Mouse (Mus musculus) lung, embryonic 14.5 days (tissue): ENCODE measurements around the gene Defb42. TPM values are rescaled to one million over a fixed set of nuclear protein-coding genes. Genes with fewer than 3 reads are reported as not detected.

Experiments
- ATAC-seq: fragments of 200-750 bp; cut with Nextera tagmentation; 2 replicates; pipeline ENCODE4 v1.8.0; 2017; ENCODE audit warnings: mild to moderate bottlenecking, moderate TSS enrichment, moderate library complexity; ENCODE audit not compliant: insufficient read depth
- DNase-seq: peaks from one replicate; pipeline ENCODE4 v3.0.0-alpha.2; 2015
- H3K27ac ChIP-seq: fragments of 300-500 bp; sonication (generic); 2 replicates; pipeline ENCODE4 v1.5.1; 2014; ENCODE audit warnings: low read depth, mild to moderate bottlenecking, moderate library complexity
- H3K27me3 ChIP-seq: fragments of 300-500 bp; sonication (generic); 2 replicates; pipeline ENCODE4 v1.6.1; 2014; ENCODE audit warnings: low read length, control low read depth; ENCODE audit not compliant: insufficient read depth
- H3K36me3 ChIP-seq: fragments of 300-500 bp; sonication (generic); 2 replicates; pipeline ENCODE4 v1.6.1; 2014; ENCODE audit warnings: control low read depth; ENCODE audit not compliant: insufficient read depth
- H3K4me1 ChIP-seq: fragments of 300-500 bp; sonication (generic); 2 replicates; pipeline ENCODE4 v1.6.1; 2014; ENCODE audit warnings: antibody characterized with exemption, control low read depth; ENCODE audit not compliant: insufficient read depth
- H3K4me2 ChIP-seq: fragments of 300-500 bp; sonication (generic); 2 replicates; pipeline ENCODE4 v1.6.1; 2014; ENCODE audit warnings: mild to moderate bottlenecking
- H3K4me3 ChIP-seq: fragments of 300-500 bp; sonication (generic); 2 replicates; pipeline ENCODE4 v1.5.1; 2014; ENCODE audit warnings: low read depth, low read length
- H3K9ac ChIP-seq: fragments of 300-500 bp; sonication (generic); 2 replicates; pipeline ENCODE4 v1.6.1; 2014
- H3K9me3 ChIP-seq: fragments of 300-500 bp; sonication (generic); 2 replicates; pipeline ENCODE4 v1.6.1; 2016; ENCODE audit warnings: low read depth, low read length, control low read depth
- CTCF ChIP-seq: IDR thresholded peaks from 2 replicates; pipeline ENCODE4 v1.5.1; 2016; ENCODE audit warnings: antibody characterized with exemption, low read depth
- WGBS: fragments of 180-500 bp; shearing (Covaris S2); extraction: QIAGEN DNeasy Blood & Tissue Kit; methylation state at CpG from one replicate; pipeline ENCODE4 v1.1.7; 2014; 5-methylcytosine and 5-hydroxymethylcytosine counted together
- polyA plus RNA-seq: library from polyadenylated mRNA; unstranded; fragments of >200 nt; fragmentation: Nextera tagmentation; extraction: Ambion mirVana; gene quantifications from 2 replicates; pipeline ENCODE4 v1.2.1, GENCODE M21; 2014

Defb42 gene
- not detected in 2 replicates for polyA plus RNA-seq

DNA sequence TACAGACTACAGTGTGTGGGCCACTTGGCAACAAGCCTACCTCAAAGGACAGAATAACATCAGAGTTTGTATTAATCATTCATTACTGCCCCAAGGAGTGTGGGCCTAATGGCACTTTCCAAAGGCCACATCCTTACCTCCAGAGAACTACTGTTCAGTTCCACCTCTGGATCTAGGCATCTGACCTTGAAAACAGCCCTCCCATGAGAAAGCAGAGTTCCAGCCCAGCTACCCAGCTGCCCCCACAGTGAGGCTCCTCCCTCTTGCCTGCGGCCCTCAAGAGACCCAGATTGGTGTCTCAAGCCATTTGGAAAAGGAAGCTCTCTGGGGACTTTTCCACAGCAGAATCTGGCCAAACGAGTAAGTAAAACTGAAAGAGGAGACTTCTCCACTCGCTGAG, at the start of gene Defb42:
Defb42 (plus strand) TSS at position 301 of the 400 bp plus-strand sequence.
- DNase-seq: no peak
- H3K9me3 ChIP-seq: no peaks in the 10 kb centered on the region
- TF ChIP-seq CTCF: no peak
- no peaks in the 10 kb centered on the region for H3K36me3 ChIP-seq
- WGBS: 67% methylated on average over 3 of the region's 3 CpGs
- no peak within 1 kb of the TSS for H3K9ac ChIP-seq
- H3K4me2 ChIP-seq: no peak within 1 kb of the TSS
- H3K4me3 ChIP-seq: no peak within 1 kb of the TSS
- H3K27me3 ChIP-seq: no peaks in the 10 kb centered on the region
- no peak for ATAC-seq
- H3K27ac ChIP-seq: no peak within 1 kb of the TSS
- H3K4me1 ChIP-seq: no peaks in the 10 kb centered on the region

DNA sequence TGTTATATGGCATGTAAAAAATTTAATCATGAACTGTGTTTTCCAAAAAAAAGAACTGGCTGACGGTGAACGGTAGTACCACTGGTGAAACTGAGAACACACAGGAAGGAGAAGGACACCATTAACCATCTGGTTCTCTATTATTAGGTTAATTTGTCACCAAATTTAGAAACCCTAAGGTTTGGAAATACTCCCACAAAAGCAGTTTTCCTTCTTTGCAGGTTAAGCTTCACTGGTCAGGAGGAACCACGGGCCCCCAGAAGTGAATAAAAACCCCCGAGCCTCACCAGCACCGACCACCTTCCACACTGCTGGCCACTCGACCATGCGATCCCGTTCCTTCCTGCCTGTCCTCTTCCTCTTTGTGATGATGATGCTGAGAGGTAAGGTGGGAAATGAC, 49.0 kb upstream of the Defb42 start, which contains the start of gene Defb47:
Defb47 (plus strand) TSS at position 301 of the 400 bp plus-strand sequence.
- DNase-seq: no peak
- no peak within 1 kb of the TSS for H3K4me2 ChIP-seq
- H3K4me1 ChIP-seq: no peaks in the 10 kb centered on the region
- H3K9me3 ChIP-seq: no peaks in the 10 kb centered on the region
- 85% methylated on average over 8 of the region's 8 CpGs for WGBS
- no peaks in the 10 kb centered on the region for H3K36me3 ChIP-seq
- no peaks in the 10 kb centered on the region for H3K27me3 ChIP-seq
- no peak for TF ChIP-seq CTCF
- ATAC-seq: no peak
- no peak within 1 kb of the TSS for H3K4me3 ChIP-seq
- H3K27ac ChIP-seq: no peak within 1 kb of the TSS
- no peak within 1 kb of the TSS for H3K9ac ChIP-seq

DNA sequence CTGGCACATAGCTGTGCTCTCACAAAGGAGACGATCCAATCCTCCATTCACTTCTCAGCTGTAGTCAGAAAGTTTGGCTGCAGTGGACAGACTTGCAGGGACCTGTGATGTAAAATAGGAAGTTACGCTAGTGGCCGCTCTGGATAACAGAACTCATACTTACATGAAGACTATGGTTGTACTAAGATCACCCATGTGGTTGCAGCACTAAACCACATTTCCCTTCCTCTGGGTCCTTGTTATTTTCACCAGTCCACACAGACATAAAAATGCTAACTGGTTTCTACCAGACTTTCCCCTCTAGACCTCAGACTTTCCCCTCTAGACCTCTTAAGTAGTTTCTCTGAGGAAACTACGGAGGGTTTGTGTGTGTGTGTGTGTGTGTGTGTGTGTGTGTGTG, 47.8 kb upstream of the Defb42 start:
- no peaks in the 10 kb centered on the region for H3K27me3 ChIP-seq
- H3K4me3 ChIP-seq: no peak overlapping the region
- WGBS: 84% methylated on average over 4 of the region's 4 CpGs
- no peak overlapping the region for H3K9ac ChIP-seq
- no peak overlapping the region for H3K4me2 ChIP-seq
- TF ChIP-seq CTCF: no peak
- ATAC-seq (no peak), DNase-seq (no peak)
- H3K36me3 ChIP-seq: no peaks in the 10 kb centered on the region
- H3K4me1 ChIP-seq: no peaks in the 10 kb centered on the region
- H3K9me3 ChIP-seq: no peaks in the 10 kb centered on the region
- H3K27ac ChIP-seq: no peak overlapping the region

DNA sequence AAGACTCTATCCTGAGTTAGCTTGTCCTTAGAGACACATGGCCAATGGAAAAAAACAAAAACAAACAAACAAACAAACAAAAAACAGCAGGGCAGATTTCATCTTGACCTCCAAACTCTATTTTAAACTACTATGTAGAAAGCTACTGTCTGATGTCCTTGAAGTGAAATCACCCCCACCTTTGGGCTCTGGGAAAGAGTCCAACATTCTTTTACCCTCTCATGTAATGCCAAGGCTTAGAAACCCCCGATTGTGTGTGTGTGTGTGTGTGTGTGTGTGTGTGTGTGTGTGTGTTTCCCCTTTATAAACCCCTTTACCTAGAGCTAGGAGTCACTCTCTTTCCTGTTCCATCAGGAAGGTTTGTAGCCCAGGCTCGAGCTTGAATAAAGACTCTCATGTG, 44.2 kb upstream of the Defb42 start:
- Histone ChIP-seq H3K9ac (no peak overlapping the region), H3K4me1 (no peaks in the 10 kb centered on the region), H3K9me3 (no peaks in the 10 kb centered on the region), H3K36me3 (no peaks in the 10 kb centered on the region), H3K4me3 (no peak overlapping the region), H3K27me3 (no peaks in the 10 kb centered on the region), H3K27ac (no peak overlapping the region), H3K4me2 (no peak overlapping the region)
- ATAC-seq (no peak), DNase-seq (peak; percentile 48)
- 33% methylated on average over 2 of the region's 2 CpGs for WGBS
- TF ChIP-seq CTCF: no peak

DNA sequence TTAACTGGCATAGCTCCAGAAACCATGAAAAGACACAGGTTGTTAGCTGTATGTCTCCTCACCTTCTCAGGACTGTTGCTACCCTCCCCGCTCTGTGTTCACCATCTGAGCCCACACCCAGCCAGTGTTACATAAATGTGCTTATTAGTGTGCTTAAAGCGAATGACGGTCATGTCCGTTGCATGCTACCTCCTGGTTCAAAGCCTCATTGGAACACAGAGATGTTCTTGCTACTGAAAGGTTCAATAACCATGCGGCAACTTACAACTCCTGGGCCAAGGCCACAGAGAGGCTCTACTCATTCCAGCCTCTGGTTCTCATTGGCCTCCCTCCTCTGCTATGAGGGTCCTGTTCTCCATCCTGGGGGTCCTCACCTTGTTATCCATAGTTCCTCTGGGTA, 35.3 kb upstream of the Defb42 start, which contains the start of gene Defb43:
Defb43 (plus strand) TSS at position 301 of the 400 bp plus-strand sequence.
- 93% methylated on average over 5 of the region's 5 CpGs for WGBS
- Histone ChIP-seq H3K4me1 (no peaks in the 10 kb centered on the region), H3K4me2 (no peak within 1 kb of the TSS), H3K27me3 (no peaks in the 10 kb centered on the region), H3K9ac (no peak within 1 kb of the TSS), H3K27ac (no peak within 1 kb of the TSS), H3K4me3 (no peak within 1 kb of the TSS), H3K36me3 (no peaks in the 10 kb centered on the region), H3K9me3 (no peaks in the 10 kb centered on the region)
- DNase-seq (no peak), ATAC-seq (no peak)
- no peak for TF ChIP-seq CTCF

DNA sequence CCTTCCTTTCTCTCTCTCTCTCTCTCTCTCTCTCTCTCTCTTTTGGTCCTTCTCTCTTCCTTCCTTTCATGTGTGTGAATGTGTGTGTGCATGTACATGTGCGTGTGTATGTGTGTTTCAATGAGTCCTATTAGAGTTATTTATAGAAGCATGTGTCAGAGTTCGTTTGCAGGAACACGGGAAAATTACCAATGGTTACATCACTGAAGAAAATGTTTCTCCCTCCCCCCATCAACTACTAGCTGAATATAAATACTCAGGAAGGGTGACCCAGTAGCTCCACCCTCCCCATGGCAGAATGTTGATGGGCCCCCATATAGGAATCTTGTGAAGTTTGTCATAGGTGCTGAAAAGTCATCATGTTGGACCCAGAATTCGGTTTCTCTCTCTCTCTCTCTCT, 33.7 kb upstream of the Defb42 start:
- WGBS: 67% methylated on average over 4 of the region's 4 CpGs
- DNase-seq: no peak
- H3K9ac ChIP-seq: no peak overlapping the region
- no peaks in the 10 kb centered on the region for H3K9me3 ChIP-seq
- no peak for TF ChIP-seq CTCF
- no peak overlapping the region for H3K4me2 ChIP-seq
- no peak overlapping the region for H3K27ac ChIP-seq
- no peak for ATAC-seq
- no peaks in the 10 kb centered on the region for H3K36me3 ChIP-seq
- no peaks in the 10 kb centered on the region for H3K27me3 ChIP-seq
- no peaks in the 10 kb centered on the region for H3K4me1 ChIP-seq
- no peak overlapping the region for H3K4me3 ChIP-seq

DNA sequence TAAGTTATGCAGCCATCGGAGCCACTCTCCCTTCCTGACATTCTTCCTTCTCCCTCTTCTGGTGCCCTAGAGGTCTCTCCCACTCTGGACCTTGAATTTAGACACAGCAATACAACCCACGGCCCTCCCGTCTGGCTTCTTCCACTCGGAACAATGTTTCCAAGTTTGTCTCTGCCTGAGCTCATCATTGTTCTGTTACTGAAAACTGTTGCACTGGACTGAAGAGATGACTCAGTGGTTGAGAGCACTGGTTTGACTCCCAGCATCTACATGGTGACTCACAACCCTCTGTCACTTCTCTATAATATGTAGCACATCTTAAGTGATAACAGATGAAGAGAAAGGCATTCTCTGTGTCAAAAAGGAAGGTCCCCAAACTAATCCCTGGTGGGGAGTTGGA, 32.1 kb upstream of the Defb42 start:
- no peak for DNase-seq
- Histone ChIP-seq H3K9me3 (no peaks in the 10 kb centered on the region), H3K36me3 (no peaks in the 10 kb centered on the region), H3K4me2 (no peak overlapping the region), H3K27ac (no peak overlapping the region), H3K4me3 (no peak overlapping the region), H3K4me1 (no peaks in the 10 kb centered on the region), H3K9ac (no peak overlapping the region), H3K27me3 (no peaks in the 10 kb centered on the region)
- no peak for TF ChIP-seq CTCF
- 86% methylated on average over 4 of the region's 4 CpGs for WGBS
- ATAC-seq: no peak
